ENCODE assay signal across 26 mouse cellular contexts in genomic region chr2:52701368-52702036, GRCm38 (mm10). TPM values are rescaled to one million over a fixed set of nuclear protein-coding genes. Genes with fewer than 3 reads are reported as not detected.
DNase-seq lines count a peak whose midpoint lies in the region; ATAC-seq and TF ChIP-seq lines count a peak whose summit lies in the region.
"Had no signal": no experiment of that assay in that cellular context is flagged by ENCODE, and none has a peak within 500 bp of the region (broad histone marks: within the 10 kb centered on the region; RNA-seq: fewer than 3 reads in every experiment).

No protein-coding gene starts in this region.

- no peak overlapping the region for H3K9ac ChIP-seq in forebrain, embryonic 15.5 days (replicated peaks)
- H3K9ac ChIP-seq in forebrain, embryonic 16.5 days (replicated peaks; ENCODE audit: low read depth, low read length): no peak overlapping the region
- peak overlapping the region; percentile 21; the same call in 1 of the 2 replicates for H3K9ac ChIP-seq in MEL (ENCODE audit: control insufficient read depth, low read depth, low read length, poor library complexity, severe bottlenecking)
- H3K9ac ChIP-seq: heart, embryonic 13.5 days; hindbrain, embryonic 14.5 days had no signal

- intact Hi-C loops in left cerebral cortex, postnatal 36 days (cut with DNase I): no loop called here

- no peaks in the 10 kb centered on the region for H3K9me3 ChIP-seq in forebrain, embryonic 15.5 days
- H3K9me3 ChIP-seq in forebrain, embryonic 16.5 days (ENCODE audit: control insufficient read depth, low read length): no peaks in the 10 kb centered on the region
- no peaks in the 10 kb centered on the region for H3K9me3 ChIP-seq in MEL (replicated peaks; ENCODE audit: insufficient read depth, low read length)
- H3K9me3 ChIP-seq: heart, embryonic 10.5 days; heart, embryonic 13.5 days had no signal

- TF ChIP-seq EP300 in MEL (IDR thresholded peaks at IDR 0.05; ENCODE audit: low read depth in 1 of 2, low read length in 2 of 2): peak in 1 of 2 experiments; percentile 57; a peak in 1 of 4 replicates

- H3K4me2 ChIP-seq in forebrain, embryonic 15.5 days (replicated peaks): no peak overlapping the region
- no peak overlapping the region for H3K4me2 ChIP-seq in forebrain, embryonic 16.5 days (ENCODE audit: low read length)
- H3K4me2 ChIP-seq: heart, embryonic 13.5 days; hindbrain, embryonic 14.5 days had no signal

- no peak overlapping the region for H3K27ac ChIP-seq in forebrain, embryonic 15.5 days (replicated peaks)
- no peak overlapping the region for H3K27ac ChIP-seq in forebrain, embryonic 16.5 days (ENCODE audit: low read length)
- peak overlapping the region; percentile 57; the same call in 1 of the 2 replicates for H3K27ac ChIP-seq in MEL (ENCODE audit: control insufficient read depth, low read depth, low read length)
- peak overlapping the region; percentile 30; the same call in 1 of the 2 replicates for H3K27ac ChIP-seq in embryonic fibroblast, embryonic 13.5 days (ENCODE audit: insufficient read depth, low read length)
- H3K27ac ChIP-seq: gastrocnemius, adult 2 months; heart, embryonic 10.5 days; heart, embryonic 13.5 days; hindbrain, embryonic 14.5 days; hindbrain, postnatal 0 days had no signal

- no peak for TF ChIP-seq RAD21 in MEL (IDR thresholded peaks at IDR 0.05; ENCODE audit: low read depth, low read length)

- H3K36me3 ChIP-seq in forebrain, embryonic 15.5 days: peaks cover 20% of the 10 kb centered on the region; the same call in 1 of the 2 replicates
- H3K36me3 ChIP-seq in forebrain, embryonic 16.5 days (ENCODE audit: control insufficient read depth, insufficient read depth): peaks cover 10% of the 10 kb centered on the region
- H3K36me3 ChIP-seq in MEL (ENCODE audit: control insufficient read depth in 1 of 2, insufficient read depth in 2 of 2, low read length in 2 of 2): peaks cover 0 to 8% of the 10 kb centered on the region in 2 experiments; a peak in 2 of 4 replicates

- 0 out of 2 replicates have a peak, but pooled peaks have one; percentile 48 for ATAC-seq in forebrain, embryonic 15.5 days (replicated peaks)
- no peak for ATAC-seq in forebrain, embryonic 16.5 days
- ATAC-seq: CD4-positive, CD25-positive, alpha-beta regulatory T cell, adult 4 months; hindbrain, postnatal 0 days; inflammation-experienced regulatory T-cells, adult 6 months; intestine, embryonic 16.5 days; Patski had no signal

- H3K4me3 ChIP-seq in forebrain, embryonic 15.5 days: no peak overlapping the region
- no peak overlapping the region for H3K4me3 ChIP-seq in forebrain, embryonic 16.5 days (replicated peaks; ENCODE audit: low read length)
- no peak overlapping the region for H3K4me3 ChIP-seq in MEL (ENCODE audit: control insufficient read depth in 1 of 2, insufficient read depth in 1 of 2, low read depth in 2 of 2, low read length in 2 of 2)
- H3K4me3 ChIP-seq in embryonic fibroblast, embryonic 13.5 days (ENCODE audit: insufficient read depth, low read length): no peak overlapping the region
- H3K4me3 ChIP-seq: gastrocnemius, adult 2 months; heart, embryonic 10.5 days; heart, embryonic 13.5 days had no signal

- H3K4me1 ChIP-seq in forebrain, embryonic 15.5 days: no peaks in the 10 kb centered on the region
- no peaks in the 10 kb centered on the region for H3K4me1 ChIP-seq in forebrain, embryonic 16.5 days (replicated peaks; ENCODE audit: control insufficient read depth, insufficient read depth, low read length)
- H3K4me1 ChIP-seq in MEL (ENCODE audit: control insufficient read depth in 1 of 2, insufficient read depth in 2 of 2, low read length in 2 of 2): peaks cover 6 to 8% of the 10 kb centered on the region in 2 experiments; a peak in 2 of 4 replicates
- no peaks in the 10 kb centered on the region for H3K4me1 ChIP-seq in embryonic fibroblast, embryonic 13.5 days (ENCODE audit: control insufficient read depth, insufficient read depth, low read length)
- H3K4me1 ChIP-seq: heart, embryonic 10.5 days had no signal

- H3K79me2 ChIP-seq in MEL (ENCODE audit: control insufficient read depth, insufficient read depth, low read length, poor library complexity): no peaks in the 10 kb centered on the region

- H3K27me3 ChIP-seq in forebrain, embryonic 15.5 days: no peaks in the 10 kb centered on the region
- H3K27me3 ChIP-seq in forebrain, embryonic 16.5 days (replicated peaks; ENCODE audit: control insufficient read depth, insufficient read depth, low read length): no peaks in the 10 kb centered on the region
- H3K27me3 ChIP-seq in MEL (ENCODE audit: control insufficient read depth in 1 of 2, insufficient read depth in 2 of 2, low read length in 2 of 2): no peaks in the 10 kb centered on the region
- H3K27me3 ChIP-seq: heart, embryonic 13.5 days; Patski had no signal

- TF ChIP-seq CTCF in MEL (IDR thresholded peaks at IDR 0.05 in 2 of 3, conservative IDR thresholded peaks at IDR 0.05 in 1 of 3; ENCODE audit: control insufficient read depth in 1 of 3, insufficient read depth in 1 of 3, low read depth in 2 of 3, low read length in 3 of 3, poor library complexity in 1 of 3, severe bottlenecking in 1 of 3): no peak
- TF ChIP-seq CTCF in embryonic fibroblast, embryonic 13.5 days (IDR thresholded peaks at IDR 0.05; ENCODE audit: borderline replicate concordance, insufficient read depth, low read length): no peak

- no peak for TF ChIP-seq POLR2A in MEL (IDR thresholded peaks at IDR 0.05; ENCODE audit: control insufficient read depth in 1 of 2, insufficient read depth in 1 of 2, low read depth in 1 of 2, low read length in 2 of 2, poor library complexity in 1 of 2)
- TF ChIP-seq POLR2A in embryonic fibroblast, embryonic 13.5 days (IDR thresholded peaks at IDR 0.05; ENCODE audit: low read depth, low read length): no peak

- 66% methylated on average over 11 of the region's 11 CpGs for WGBS in forebrain, embryonic 15.5 days
- 66% methylated on average over 11 of the region's 11 CpGs for WGBS in forebrain, embryonic 16.5 days

- DNase-seq in heart, adult 11 months: peak; percentile 87
- DNase-seq in heart, adult 8-10 months (ENCODE audit: low spot score): no peak
- DNase-seq in MEL (ENCODE audit: low read depth, low spot score): peak; percentile 42
- no peak for DNase-seq in left cerebral cortex, postnatal 36 days (ENCODE audit: low spot score in 2 of 2)
- no peak for DNase-seq in cerebellum, adult 9-10 months
- DNase-seq: adrenal gland, postnatal 14 days; cerebellum, adult 11-12 months; cerebellum, adult 8-10 months; cerebellum, postnatal 14 days; gastrocnemius, adult 2 months; gastrocnemius, postnatal 14 days; heart, adult 18-20 months; heart, postnatal 14 days; heart, postnatal 4 days; kidney, adult 18-20 months had no signal

TF ChIP-seq in MEL, 35 proteins besides CTCF, POLR2A, EP300 and RAD21:
- peak; percentile 81 for TF ChIP-seq ZNF384 (IDR thresholded peaks at IDR 0.05; ENCODE audit: low read depth, low read length)
- TF ChIP-seq MXI1 (IDR thresholded peaks at IDR 0.05; ENCODE audit: low read depth, low read length): peak; percentile 69; the same call in 1 of the 2 replicates
- TF ChIP-seq TCF12 (IDR thresholded peaks at IDR 0.05; ENCODE audit: low read depth, low read length): peak; percentile 37; the same call in 1 of the 2 replicates
- peak; percentile 19; the same call in 1 of the 2 replicates for TF ChIP-seq ETS1 (IDR thresholded peaks at IDR 0.05; ENCODE audit: low read depth, low read length)
- no peak for TF ChIP-seq JUND (IDR thresholded peaks at IDR 0.05; ENCODE audit: low read depth, low read length)

RNA-seq across cellular contexts. Expression of gene Cacnb4, which starts 24.9 kb away (rescaled TPM):
- 12.5 and 12.7 TPM in 2 replicates for polyA plus RNA-seq in forebrain, embryonic 15.5 days (2015; fragmentation: Nextera tagmentation; extraction: Ambion mirVana)
- 14.1 and 14.7 TPM in 2 replicates for polyA plus RNA-seq in forebrain, embryonic 16.5 days (2015; fragmentation: Nextera tagmentation; extraction: Ambion mirVana)
- under 1 TPM; 0.31 to 0.89 (median 0.65) TPM for total RNA-seq in heart, adult 8-10 months (2022)
- not detected in 2 replicates for total RNA-seq in MEL (2012; rRNA removed)
- not detected for polyA plus RNA-seq in MEL (2012; ENCODE audit: insufficient read depth in 1 of 2, insufficient read length in 2 of 2, low read depth in 1 of 2, low replicate concordance in 2 of 2, missing spikeins in 1 of 2)
- 0.28 and 0.93 TPM in 2 replicates for polyA plus RNA-seq in embryonic fibroblast, embryonic 13.5 days (2011; ENCODE audit: insufficient read length, low read depth, missing spikeins)
- total RNA-seq in left cerebral cortex, postnatal 36 days (2021): 100 to 1,000 TPM; 166 to 195 TPM

RNA-seq across cellular contexts. Expression of gene Stam2, which starts 40.6 kb away (rescaled TPM):
- polyA plus RNA-seq in forebrain, embryonic 15.5 days (2015; fragmentation: Nextera tagmentation; extraction: Ambion mirVana): 45.6 and 46.5 TPM in 2 replicates
- 49.8 and 54.6 TPM in 2 replicates for polyA plus RNA-seq in forebrain, embryonic 16.5 days (2015; fragmentation: Nextera tagmentation; extraction: Ambion mirVana)
- 10 to 100 TPM; 15.9 to 21.3 (median 17.8) TPM for total RNA-seq in heart, adult 8-10 months (2022)
- total RNA-seq in MEL (2012; rRNA removed): 8.3 and 8.9 TPM in 2 replicates
- polyA plus RNA-seq in MEL (2012; ENCODE audit: insufficient read depth in 1 of 2, insufficient read length in 2 of 2, low read depth in 1 of 2, low replicate concordance in 2 of 2, missing spikeins in 1 of 2): 10 to 100 TPM in 1 of 2 experiments, not detected in 1; 11.5 TPM
- polyA plus RNA-seq in embryonic fibroblast, embryonic 13.5 days (2011; ENCODE audit: insufficient read length, low read depth, missing spikeins): 39.8 and 43.0 TPM in 2 replicates
- 10 to 100 TPM; 24.7 to 25.4 TPM for total RNA-seq in left cerebral cortex, postnatal 36 days (2021)

Comparison
In these comparisons a context has a peak if more than half of its experiments do, and no peak if none do; other contexts are left out.
1. DNase-seq: peak in heart, adult 11 months (single experiment) and MEL (single experiment); none in heart, adult 8-10 months (single experiment), left cerebral cortex, postnatal 36 days (0 of 2) and cerebellum, adult 9-10 months (single experiment).
2. H3K27ac ChIP-seq: peak in MEL (single experiment) and embryonic fibroblast, embryonic 13.5 days (single experiment); none in forebrain, embryonic 15.5 days (single experiment) and forebrain, embryonic 16.5 days (single experiment).